Comparison of ENCODE assay signal across 20 mouse cellular contexts in the genomic region with DNA sequence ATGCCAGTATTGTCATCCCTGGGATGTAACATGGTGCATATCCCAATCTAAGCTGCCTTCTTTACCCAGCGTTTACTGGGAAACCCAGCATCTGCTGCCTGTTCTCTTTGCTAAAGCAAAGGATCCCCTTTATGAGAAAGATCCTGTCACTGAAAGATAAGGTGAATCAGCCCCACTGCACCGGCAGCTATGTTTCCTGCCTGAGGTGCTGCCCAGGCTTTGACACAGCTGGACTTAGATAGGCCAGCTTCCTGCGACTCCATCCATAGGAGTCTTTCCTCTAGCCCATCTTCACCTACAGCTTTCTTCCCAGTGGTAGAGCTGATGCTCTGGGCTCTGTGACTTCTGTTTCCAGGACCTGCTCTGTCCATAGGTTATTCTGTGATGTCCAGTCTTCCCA.
"Had no signal": no experiment of that assay in that cellular context is flagged by ENCODE, and none has a peak within 500 bp of the region (broad histone marks: within the 10 kb centered on the region; RNA-seq: fewer than 3 reads in every experiment).

No protein-coding gene starts in this region.

- H3K4me1 ChIP-seq: limb, embryonic 12.5 days; limb, embryonic 15.5 days; neural tube, embryonic 12.5 days; neural tube, embryonic 15.5 days had no signal

- DNase-seq: kidney, postnatal 14 days; kidney, postnatal 4 days; left cerebral cortex, postnatal 4 days; liver, postnatal 0 days; lung, embryonic 14.5 days; midbrain, embryonic 14.5 days; right cerebral cortex, adult 18-20 months; right cerebral cortex, postnatal 14 days; right cerebral cortex, postnatal 4 days; thymus, adult 2 months; thymus, postnatal 14 days; thymus, postnatal 4 days had no signal

- H3K36me3 ChIP-seq: neural tube, embryonic 12.5 days had no signal

- H3K27me3 ChIP-seq: limb, embryonic 12.5 days; limb, embryonic 15.5 days; neural tube, embryonic 12.5 days; neural tube, embryonic 15.5 days had no signal

- H3K9me3 ChIP-seq: limb, embryonic 12.5 days; limb, embryonic 15.5 days; megakaryocyte, embryonic 14.5 days; neural tube, embryonic 12.5 days; neural tube, embryonic 15.5 days had no signal

- H3K27ac ChIP-seq: limb, embryonic 12.5 days; limb, embryonic 15.5 days; liver, embryonic 14.5 days; macrophage; neural tube, embryonic 12.5 days; neural tube, embryonic 15.5 days; stomach, postnatal 0 days had no signal

- H3K9ac ChIP-seq: limb, embryonic 12.5 days; limb, embryonic 15.5 days; liver, embryonic 14.5 days; liver, postnatal 0 days; lung, embryonic 14.5 days; neural tube, embryonic 12.5 days; neural tube, embryonic 15.5 days had no signal

- H3K4me3 ChIP-seq: limb, embryonic 12.5 days; limb, embryonic 15.5 days; megakaryocyte, embryonic 14.5 days; neural tube, embryonic 12.5 days; neural tube, embryonic 15.5 days had no signal
